Mouse (Mus musculus) E14TG2a.4 (cell line): ENCODE data around the gene Phc1.

Experiments used
- CTCF ChIP-seq: conservative IDR thresholded peaks from 2 replicates; pipeline ENCODE4 v1.5.1; 2014; ENCODE audit warnings: low read length
- NANOG ChIP-seq: IDR thresholded peaks from 2 replicates; pipeline ENCODE4 v1.6.1; 2014; ENCODE audit warnings: borderline replicate concordance, low read length, mixed read lengths

DNA sequence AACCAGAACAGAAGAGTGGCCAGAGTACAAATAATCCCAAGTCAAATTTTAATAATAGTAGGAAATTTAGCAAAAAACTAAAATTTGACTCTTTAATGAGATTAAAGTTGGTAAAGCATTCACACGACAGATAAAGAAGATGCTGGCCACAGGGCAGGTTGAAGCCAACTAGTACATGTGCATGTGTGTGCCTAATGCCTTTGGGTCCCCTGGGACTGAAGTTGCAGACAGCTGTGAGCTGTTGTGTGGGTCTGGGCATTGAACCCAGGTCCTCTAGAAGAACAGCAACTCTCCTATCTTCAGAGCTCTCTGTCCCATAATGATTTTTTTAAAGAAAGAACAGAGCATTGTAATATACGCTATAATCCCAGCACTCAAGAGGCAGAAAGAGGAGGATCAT, 49.1 kb downstream of the Phc1 start:
- TF ChIP-seq CTCF (no peak), NANOG (no peak)
